Mouse (Mus musculus) forelimb bud, embryonic 11.5 days (tissue): ENCODE results near the gene Lsm7.

ENCODE experiments used
- DNase-seq: peaks from one replicate; pipeline ENCODE4 v3.0.0-alpha.2; 2012; ENCODE audit warnings: low read depth, low spot score

Lsm7 gene

DNA sequence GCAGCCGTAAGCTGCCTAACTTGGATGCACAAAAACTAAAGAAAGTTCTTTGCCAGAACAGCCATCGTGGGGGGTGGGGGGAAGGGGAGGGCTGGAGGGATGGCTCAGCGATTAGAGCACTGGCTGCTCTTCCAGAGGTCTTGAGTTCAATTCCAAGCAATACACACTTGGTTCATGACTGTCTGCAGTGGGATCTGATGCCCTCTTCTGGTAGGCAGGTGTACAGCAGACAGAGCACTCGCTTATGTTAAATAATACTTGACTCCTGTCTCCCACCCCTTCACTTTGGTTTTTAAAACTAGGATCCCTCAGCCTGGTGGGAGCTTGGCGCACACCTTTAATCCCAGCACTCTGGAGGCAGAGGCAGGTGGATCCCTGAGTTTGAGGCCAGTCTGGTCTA is 21.0 kb upstream of the Lsm7 start:
- peak; percentile 63 for DNase-seq

DNA sequence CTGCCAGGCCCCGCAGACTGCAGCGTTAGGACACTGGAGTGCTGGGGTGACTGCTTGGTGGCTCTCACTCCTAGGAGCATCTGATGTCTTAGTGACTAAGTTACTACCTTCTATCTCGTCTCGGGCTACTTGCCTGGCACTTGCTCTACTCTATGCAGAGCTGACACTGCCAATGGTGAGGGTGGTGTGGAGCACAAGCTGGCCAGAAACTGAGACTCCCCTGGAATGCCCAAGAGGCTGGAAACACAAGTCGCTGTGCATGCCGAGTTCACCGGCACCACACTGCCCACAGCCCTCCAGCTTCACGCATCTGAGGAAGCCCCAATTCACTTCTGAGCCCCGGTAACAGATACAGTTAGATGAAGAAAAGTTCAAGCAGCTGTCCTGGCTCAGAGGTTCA is 19.0 kb upstream of the Lsm7 start:
- DNase-seq: no peak

DNA sequence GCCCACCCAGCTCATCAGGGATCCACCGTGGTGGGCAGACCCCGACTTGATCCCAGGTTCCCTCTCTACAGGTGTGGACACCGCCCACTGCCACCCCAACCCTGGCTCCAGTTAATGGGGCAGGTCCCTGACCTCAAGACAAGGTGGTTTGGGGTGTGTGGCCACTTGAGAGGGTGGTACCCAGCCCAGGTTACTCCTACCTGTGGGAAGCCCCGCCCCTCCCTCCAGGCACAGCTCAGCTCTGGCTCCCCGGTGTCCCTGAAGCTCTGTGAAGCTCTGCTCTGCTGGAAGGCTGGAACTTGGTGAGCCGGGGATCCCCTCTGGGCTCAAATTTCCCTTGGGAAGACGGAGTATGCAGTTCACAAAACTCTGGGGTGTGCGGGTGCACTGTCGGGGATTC is 16.6 kb upstream of the Lsm7 start, which contains the start of gene Tmprss9:
Gene Tmprss9 (plus strand): TSS at position 268 of the 400 bp plus-strand sequence.
- DNase-seq: no peak

DNA sequence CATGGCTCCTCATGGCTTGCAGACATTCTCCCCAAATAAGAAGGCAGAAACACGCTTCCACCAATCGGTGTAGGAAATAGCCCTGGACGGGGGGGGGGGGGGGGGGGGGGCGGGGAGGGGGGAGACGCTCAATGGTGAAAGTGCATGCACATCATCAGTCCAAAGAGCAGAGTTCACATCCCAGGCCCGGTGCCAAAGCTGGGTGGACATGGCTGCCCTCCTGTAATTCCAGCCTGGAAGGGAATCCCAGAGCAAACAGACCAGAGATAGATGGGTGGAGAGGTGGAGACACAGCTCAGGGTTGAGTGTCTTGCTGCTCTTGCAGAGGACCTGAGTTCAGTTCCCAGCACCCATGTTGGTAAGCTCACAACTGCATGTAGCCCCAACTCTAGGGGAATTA is 16.0 kb upstream of the Lsm7 start:
- DNase-seq: no peak

DNA sequence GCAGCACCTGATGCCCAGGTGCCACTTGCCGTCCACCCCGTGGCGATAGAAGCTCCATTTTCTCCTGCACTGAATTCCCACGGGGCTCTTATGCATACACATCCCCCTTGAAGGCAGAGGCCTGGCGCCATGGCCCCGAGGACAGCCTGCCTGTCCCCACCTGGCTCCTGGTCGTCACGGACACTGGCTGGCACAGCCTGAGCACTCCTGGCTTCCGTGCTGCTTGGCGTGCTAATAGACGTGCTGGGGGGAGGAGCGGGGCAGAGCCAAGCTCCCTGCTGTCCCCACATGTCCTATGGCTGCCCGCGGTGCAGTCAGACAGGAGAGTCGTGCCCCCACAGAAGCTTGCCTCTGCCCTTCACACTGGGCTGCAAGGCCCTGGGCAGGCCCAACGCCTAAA is 9.4 kb upstream of the Lsm7 start:
- no peak for DNase-seq

DNA sequence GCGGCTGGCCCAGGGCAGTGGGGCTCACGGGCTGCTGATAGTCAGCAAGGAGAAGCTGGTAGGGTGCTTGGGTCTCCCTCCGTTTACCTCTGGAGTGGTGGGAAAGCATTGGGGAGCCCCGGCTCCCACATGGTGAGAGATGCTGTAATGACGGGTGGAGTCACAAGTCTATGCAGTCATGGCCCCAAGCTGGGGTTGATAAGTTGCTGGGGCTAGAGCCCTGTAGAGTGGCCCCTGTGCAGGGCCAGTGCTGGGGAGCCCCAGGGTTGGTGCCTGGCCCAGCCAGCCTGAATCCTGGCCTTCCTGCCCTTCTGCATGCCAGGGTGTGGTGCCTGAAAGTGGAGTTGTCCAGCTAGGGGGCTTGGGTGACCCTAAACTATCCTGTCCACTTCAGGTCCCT is 7.3 kb upstream of the Lsm7 start:
- no peak for DNase-seq

DNA sequence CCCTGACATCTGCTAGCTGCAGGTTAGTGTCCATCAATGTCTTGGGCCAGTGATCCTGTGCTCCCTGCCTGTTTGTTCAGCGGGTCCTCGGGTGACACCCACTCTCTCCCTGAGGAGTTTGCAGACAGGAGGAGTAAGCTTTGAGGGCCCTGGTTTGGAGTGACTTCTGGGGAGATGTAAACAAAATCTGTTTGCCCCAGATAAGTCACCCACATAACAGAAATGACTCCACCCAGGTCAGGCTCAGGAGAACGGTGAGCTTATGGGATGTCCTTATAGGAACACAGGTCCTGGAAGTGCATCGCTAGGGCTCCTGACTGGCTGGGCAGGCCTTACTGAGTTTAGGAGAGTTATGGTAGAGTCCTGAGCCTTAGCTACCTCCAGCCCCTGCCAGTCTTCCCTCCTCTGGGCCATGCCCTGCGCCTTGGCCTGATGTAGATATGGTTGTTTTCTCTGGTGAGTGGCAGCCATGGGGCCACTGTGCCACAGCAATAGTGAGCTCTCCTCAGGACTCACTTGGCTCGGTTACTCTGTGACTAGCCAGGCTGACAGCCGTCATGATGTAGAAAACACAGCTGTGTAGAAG is 3.4 kb upstream of the Lsm7 start:
- no peak for DNase-seq

DNA sequence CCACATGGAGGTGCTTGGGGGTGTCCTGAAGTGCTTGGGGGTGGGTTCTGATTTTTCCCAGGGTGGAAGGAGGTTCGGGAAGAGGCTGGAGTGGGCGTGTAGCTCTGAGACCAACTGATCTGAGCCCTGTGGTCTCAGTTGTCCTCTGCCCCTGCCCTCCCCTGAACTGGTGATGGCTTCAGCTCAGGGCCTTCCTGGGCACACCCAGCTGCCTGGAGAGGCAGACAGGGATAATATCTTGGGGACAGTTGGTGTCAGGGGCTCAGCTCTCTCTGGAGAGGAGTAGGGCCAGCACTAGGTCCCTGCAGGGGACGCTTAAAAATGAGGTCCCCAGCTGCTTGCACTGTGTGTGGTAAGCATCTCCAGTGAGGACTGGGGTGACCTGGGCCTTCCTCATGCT is 2.8 kb upstream of the Lsm7 start:
- no peak for DNase-seq

DNA sequence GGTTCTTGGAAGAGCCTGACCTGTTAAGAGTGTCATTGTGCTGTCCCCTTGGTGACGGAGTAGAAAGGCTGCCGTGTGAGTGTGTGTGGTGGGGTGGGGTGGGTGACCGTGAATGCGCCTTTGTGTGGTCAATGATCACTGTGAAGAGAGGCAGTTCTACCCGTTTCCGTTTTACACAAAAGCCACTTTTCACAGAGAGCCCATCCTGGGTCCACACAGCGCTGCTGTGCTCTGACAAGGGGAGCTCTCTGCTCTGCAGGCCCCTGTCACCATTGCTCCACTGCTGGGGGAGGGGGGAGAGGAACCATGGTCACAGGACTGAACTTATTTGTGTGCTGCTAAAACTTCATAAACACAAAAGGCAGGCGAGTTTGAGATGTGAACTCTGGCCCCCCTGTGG is 2.4 kb upstream of the Lsm7 start:
- DNase-seq: no peak

DNA sequence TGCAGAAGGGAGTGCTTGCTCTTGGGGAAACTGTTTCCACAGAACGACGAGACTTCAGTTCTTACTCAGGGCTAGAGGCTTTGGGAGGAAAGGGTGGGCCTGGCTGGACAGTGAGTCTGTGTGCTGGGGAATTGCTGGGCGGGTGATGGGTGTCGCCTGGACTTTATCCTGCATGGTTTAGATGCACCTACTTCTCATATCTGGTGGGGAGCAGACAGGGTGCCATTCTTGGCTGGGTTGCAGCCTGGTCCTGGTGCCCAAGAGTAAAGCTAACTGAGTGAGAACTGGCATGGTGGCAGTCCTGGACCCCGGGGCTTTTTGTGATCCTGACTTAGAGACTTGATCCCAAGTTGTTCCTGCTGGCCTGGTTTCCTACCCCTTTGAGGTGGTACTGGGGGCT is 1.9 kb upstream of the Lsm7 start:
- no peak for DNase-seq

DNA sequence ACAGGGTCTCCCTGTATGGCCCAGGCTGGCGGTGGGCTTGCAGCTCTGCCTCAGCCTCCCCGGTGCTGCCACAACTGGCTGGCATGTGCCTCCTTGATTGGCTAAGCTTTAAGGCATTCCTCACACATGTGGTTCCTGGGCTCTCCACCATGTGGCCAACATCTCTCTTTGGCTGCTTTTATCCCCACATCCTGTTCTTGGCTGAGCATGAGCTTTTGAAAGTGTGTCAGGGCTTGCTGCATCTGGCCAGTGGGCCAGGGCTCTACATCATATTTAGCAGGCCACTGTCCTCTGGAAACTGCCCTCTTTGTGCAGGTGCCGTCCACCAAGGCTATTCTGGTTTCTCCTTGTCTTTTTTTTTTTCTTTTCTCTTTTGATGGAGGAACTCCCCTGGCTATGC is 1.3 kb upstream of the Lsm7 start:
- DNase-seq: peak; percentile 41

DNA sequence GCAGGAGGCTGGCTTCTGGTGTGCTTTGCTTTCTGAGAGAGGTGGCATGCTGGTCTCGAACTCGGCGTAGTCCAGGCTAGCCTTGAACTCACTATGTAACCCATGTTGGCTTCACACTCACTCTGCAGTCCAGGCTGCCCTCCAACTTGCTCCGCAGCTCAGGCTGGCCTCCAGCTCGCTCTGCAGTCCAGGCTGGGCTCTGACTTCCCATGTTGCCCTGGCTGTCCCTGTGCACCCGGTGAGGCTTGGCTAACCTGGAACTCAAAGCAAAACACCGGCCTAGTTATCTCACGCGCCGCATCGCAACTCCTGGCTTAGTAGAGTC is 702 bp upstream of the Lsm7 start:
- no peak for DNase-seq

DNA sequence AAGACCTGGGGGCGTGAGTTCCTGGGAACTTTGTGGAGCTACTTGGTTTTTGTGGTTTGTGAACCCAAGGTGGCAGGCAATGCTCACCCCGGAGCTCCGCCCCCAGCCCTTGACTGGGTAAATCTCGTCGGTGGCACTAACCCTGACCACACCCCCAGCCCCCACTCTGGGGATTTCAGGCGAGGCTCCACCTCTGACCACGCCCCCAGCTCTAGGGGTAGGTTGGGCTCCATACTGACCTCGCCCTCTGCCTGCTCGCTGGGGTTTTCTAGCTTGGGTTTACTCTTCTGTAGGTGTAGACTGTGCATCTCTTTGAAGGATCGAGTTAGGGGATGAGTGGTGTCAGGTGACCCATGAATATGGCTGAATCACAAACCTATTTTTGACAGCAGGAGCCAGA is 6.4 kb downstream of the Lsm7 start:
- DNase-seq: no peak

DNA sequence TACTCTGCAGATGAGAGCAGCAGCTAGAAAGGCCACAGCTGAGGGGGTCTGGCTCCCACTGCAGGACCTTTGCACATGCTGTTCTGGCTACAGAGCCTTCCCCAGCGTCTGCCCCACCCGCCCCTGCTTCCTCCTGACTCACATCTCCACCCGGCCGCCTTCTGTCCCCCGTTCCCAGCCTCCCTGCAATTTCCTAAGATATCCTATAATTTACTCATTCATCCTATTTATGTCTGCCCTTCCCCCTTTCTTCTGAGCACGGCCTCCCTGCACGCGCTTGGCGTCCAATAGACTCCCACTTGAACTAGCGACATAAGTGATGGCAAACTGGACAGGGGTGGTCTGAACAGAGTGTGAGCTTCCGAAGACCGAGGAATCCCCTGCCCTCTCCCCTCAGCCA is 9.3 kb downstream of the Lsm7 start:
- no peak for DNase-seq

DNA sequence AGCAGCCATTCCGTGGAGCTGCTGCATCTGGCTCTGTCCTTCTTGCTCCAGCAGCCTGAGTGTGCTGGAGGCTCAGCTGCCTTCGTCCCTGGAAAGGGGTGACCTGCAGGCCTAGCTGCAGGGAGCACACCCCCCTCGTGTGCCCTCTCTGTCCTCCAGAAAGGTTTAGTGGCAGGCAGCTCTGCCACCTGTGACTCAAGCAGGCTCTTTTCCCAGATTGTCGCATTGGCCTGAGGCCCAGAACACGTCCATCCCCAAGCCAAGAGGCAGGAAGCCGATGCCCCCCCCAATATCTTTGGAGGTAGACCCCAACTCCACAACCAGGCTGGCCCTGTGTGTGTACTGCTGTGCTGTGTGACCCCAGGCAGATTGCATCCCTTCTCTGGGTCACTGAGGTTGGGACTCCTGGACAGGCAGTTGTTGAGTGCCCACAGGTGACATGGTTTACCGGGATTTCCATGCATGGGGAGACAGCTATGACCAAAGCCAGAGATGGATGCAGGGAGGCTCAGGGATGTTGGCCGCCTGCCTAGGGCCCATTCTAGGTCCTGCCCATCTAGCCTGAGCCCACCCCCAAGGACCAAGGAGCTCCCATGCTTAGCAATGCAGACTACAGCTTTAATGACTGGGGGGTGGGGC is 9.8 kb downstream of the Lsm7 start:
- no peak for DNase-seq

DNA sequence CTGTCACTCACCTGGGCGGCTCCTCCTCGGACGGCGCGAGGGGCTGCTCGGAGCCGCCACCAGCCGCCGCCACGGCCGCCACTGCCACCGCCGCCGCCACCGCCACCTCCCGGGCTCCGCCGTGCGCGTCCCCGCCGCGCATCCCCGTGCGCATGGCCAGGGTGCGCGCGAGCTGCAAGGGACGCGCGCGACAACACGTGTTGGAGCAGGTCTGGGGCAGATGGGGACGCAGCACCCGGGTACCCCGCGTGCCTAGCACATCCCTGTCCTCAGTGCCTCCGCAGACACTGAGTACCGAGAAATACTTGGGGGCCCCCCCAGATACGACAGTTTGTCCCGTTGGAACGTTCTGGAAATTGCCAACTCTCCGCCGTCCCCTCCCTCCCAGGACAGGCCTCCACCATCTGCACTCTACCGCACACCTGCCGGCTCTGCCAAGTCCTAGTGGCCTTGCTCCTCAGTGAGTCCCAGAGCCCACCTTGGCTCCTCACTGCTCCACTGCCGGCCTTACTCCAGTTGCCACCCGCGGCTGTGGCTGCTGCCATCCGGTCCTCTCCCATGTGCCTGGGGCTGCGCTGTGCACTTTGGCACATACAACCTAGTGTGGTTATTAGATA is 11.0 kb downstream of the Lsm7 start, which contains the start of gene Lingo3:
Gene Lingo3 (minus strand): TSS at position 109 of the 617 bp plus-strand sequence.
- DNase-seq: no peak

DNA sequence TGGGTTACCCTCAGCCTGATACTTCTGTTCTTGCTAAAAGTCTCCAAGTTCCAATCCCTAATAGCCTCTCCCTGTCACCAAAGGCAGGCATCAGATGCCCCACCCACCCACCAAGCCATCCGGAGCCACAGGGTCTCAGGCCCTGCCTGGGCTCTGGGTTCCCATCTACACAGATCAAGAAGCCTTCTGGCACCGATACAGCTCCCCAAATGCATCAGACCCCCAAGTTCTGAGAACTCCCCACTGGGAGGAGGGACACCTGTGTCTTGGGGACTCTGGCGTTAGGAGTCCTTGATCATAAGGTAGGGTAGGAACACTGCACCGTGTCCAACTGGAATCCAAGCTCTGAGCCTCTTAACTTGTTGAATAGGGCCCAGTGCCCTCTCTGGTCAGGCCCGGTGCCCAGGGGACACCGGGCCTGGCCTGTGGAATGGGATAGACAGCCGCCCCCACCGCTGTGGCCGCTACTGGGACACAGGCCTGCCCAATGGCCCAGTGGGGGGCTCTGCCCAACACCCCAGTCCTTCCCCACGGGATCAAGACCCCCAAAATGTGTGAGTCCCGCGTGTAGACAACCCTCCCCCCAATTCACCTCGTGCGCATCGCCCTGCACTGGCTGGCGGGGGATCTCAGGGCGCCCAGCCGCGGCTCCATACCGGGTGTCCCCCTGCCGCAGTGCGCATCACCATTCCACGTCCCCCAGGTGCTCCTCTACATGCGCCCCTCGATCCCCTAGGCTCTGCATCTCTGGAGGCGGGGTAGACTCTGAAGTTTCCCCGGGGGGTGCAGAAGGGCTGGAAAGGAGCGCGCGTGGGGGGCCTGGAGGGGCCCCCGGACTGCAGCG is 11.7 kb downstream of the Lsm7 start:
- no peak for DNase-seq

DNA sequence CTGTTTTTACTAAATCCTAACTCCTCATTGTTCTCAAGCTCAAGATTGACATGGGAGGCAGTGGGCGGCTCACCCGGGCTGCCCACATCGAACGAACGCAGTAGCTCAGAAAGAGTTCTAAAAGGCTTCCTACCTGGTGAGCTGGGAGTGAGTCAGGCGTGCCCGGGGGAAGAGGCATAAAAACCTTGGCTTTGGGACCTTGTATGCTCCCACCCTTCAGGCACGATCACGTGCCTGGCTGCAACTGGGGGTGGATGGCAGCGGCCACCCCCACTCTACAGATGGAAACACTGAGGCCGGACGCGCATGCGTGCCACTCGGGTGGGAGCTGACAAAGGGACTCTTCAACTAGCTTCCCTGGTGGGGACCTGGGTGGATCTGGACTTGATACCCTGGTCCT is 12.7 kb downstream of the Lsm7 start:
- no peak for DNase-seq

DNA sequence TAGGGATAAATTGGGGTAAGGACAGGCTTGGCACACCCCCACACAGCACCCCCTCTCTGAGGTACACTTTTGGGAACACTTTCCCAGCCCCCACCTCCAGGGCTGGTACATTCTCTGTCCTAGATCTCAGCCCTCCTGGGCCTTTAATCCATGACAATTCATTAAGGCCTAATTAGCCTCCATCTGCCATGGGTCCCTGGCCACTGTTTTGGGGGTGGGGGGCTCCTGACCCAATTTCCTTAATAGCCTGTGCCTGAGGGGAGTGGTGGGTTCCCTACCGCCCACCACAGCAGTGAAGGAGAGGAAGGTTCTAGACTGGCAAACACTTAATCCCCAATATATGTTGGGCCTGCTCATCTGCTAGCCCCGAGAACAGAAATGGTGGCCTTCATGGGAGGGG is 13.3 kb downstream of the Lsm7 start:
- no peak for DNase-seq

DNA sequence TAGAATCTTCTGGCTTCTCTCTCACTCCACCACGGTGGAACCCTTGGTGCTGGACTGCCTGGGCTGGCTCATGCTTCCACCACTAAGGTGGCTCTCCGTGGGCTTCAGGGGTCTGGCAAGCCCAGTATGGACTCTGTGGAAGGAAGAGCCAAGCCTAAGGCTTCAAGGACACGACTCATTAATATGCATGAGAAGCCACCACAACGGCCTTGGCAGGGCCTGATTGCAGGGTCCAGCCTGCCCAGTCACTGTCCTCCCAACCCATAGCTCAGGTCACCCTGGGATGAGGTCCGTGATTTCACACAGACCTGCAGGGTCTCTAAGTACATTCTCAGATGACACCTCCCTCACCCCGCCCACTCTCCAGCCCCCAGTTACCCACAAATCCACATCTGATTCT is 15.2 kb downstream of the Lsm7 start:
- no peak for DNase-seq

DNA sequence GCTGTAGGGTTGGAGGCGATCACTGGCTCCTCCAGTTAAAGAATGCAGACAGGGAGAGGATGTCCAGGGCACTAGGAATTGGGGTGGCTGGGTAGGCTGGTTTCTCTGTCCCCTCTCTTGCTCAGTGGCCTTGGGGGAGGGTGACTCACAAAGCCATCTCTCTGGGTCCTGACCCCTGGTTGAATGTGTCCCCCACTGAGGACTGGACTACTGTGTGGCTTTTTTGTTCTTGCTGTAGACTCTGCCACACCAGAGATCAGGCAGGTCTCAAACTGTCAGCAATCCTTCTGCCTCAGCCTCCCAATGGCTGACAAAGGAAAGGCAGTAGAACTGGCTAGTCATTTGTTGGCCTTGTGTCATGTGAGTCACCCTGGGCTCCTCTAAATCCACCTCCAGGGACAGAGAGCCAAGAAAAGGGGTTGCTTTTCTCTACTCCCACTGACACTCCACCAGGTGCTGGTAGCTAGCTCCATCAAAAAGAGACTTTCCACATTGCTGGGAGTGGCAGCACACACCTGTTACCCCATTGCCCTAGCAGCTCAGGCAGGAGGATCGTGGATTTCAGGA is 16.6 kb downstream of the Lsm7 start:
- DNase-seq: no peak

DNA sequence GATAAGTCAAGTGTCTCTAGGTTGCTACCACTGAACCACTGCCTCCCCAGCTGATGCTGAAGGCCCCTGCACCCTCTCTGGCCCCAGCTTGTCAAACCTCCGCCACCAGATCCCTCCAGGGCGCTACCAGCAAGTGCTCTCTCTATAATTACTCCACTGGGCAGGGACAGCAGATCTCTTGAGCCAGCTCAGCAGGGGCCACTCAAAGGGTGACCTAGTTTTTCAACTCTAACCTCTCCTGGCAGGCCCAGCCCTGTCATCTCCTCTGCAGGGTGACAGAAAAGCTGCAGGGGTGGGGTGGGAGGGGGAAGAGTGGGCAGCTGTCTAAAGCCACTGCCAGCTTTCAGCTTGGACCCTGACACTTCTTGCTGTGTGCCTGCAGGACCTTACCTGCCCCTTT is 17.2 kb downstream of the Lsm7 start:
- DNase-seq: no peak
